Mouse (Mus musculus): ENCODE measurements around the gene Inpp4b.

Gene Inpp4b

GRCm38 (mm10) chr8:81731332-81731731 is 389.0 kb downstream of the Inpp4b start:
- DNase-seq (ENCODE audit: low spot score), result no peak

- DNase-seq (ENCODE audit: low spot score), result no peak
These were observed 393.3 kb downstream of the Inpp4b start for GRCm38 (mm10) chr8:81735655-81736054.

GRCm38 (mm10) chr8:81736103-81736502 is 393.7 kb downstream of the Inpp4b start:
- no peak for DNase-seq (ENCODE audit: low spot score)

- no peak for DNase-seq (ENCODE audit: low spot score)
These were observed 400.2 kb downstream of the Inpp4b start for GRCm38 (mm10) chr8:81742588-81742987.

- no peak for DNase-seq (ENCODE audit: low spot score)
These were observed 400.7 kb downstream of the Inpp4b start for GRCm38 (mm10) chr8:81743040-81743439.

- no peak for DNase-seq (ENCODE audit: low spot score)
These were observed 403.1 kb downstream of the Inpp4b start for GRCm38 (mm10) chr8:81745439-81745838.

GRCm38 (mm10) chr8:81751159-81751558 is 408.8 kb downstream of the Inpp4b start:
- DNase-seq (ENCODE audit: low spot score), result no peak

GRCm38 (mm10) chr8:81756663-81757062 is 414.3 kb downstream of the Inpp4b start:
- DNase-seq (ENCODE audit: low spot score), result no peak

GRCm38 (mm10) chr8:81757580-81758144 is 415.3 kb downstream of the Inpp4b start:
- no peak for DNase-seq (ENCODE audit: low spot score)

- no peak for DNase-seq (ENCODE audit: low spot score)
These were observed 419.1 kb downstream of the Inpp4b start for GRCm38 (mm10) chr8:81761466-81761865.

GRCm38 (mm10) chr8:81766033-81766432 is 423.7 kb downstream of the Inpp4b start:
- peak; percentile 67 for DNase-seq (ENCODE audit: low spot score)

GRCm38 (mm10) chr8:81767411-81768312 is 425.3 kb downstream of the Inpp4b start:
- peak; percentile 47 for DNase-seq (ENCODE audit: low spot score)

GRCm38 (mm10) chr8:81768313-81768675 is 425.9 kb downstream of the Inpp4b start:
- DNase-seq (ENCODE audit: low spot score), result no peak

GRCm38 (mm10) chr8:81768731-81769445 is 426.5 kb downstream of the Inpp4b start:
- no peak for DNase-seq (ENCODE audit: low spot score)

GRCm38 (mm10) chr8:81770603-81771276 is 428.4 kb downstream of the Inpp4b start:
- no peak for DNase-seq (ENCODE audit: low spot score)

GRCm38 (mm10) chr8:81772855-81773254 is 430.5 kb downstream of the Inpp4b start:
- no peak for DNase-seq (ENCODE audit: low spot score)

GRCm38 (mm10) chr8:81773305-81773965 is 431.1 kb downstream of the Inpp4b start:
- DNase-seq (ENCODE audit: low spot score), result peak; percentile 57

- DNase-seq (ENCODE audit: low spot score), result peak; percentile 64
These were observed 431.7 kb downstream of the Inpp4b start for GRCm38 (mm10) chr8:81774010-81774409.

- DNase-seq (ENCODE audit: low spot score), result peak; percentile 85
These were observed 432.1 kb downstream of the Inpp4b start for GRCm38 (mm10) chr8:81774454-81774853.

- no peak for DNase-seq (ENCODE audit: low spot score)
These were observed 434.3 kb downstream of the Inpp4b start for GRCm38 (mm10) chr8:81776516-81777237.

GRCm38 (mm10) chr8:81777704-81778103 is 435.3 kb downstream of the Inpp4b start:
- no peak for DNase-seq (ENCODE audit: low spot score)

Measured in c-Kit-positive CD71-positive TER-119-positive erythroid progenitor cells, embryonic 14.5 days (primary cell).